Mouse (Mus musculus) MEL (cell line): ENCODE measurements at regions not wholly inside any gene's neighbourhood (a gene's known extent, or its start where the extent isn't known, plus 50 kb on each side); places are given as distances from the start of the nearest gene placed in this dataset.

Source experiments
- DNase-seq: peaks from one replicate; pipeline ENCODE4 v3.0.0; 2011; ENCODE audit warnings: low read depth, low spot score
- H3K27ac ChIP-seq: 2 replicates; pipeline ENCODE4 v1.5.1; 2012; ENCODE audit warnings: low read depth, mild to moderate bottlenecking, control low read depth, low read length, moderate library complexity; ENCODE audit not compliant: control insufficient read depth
- H3K27me3 ChIP-seq, 2 experiments: fragments of 150-350 bp in 1 of 2; sonication (generic) in 1 of 2; 2 replicates each; pipeline ENCODE4 v1.6.1; 2012; ENCODE audit warnings: low read length in 2 of 2, mild to moderate bottlenecking in 2 of 2, improper control_type of control experiment in 1 of 2, moderate library complexity in 1 of 2; ENCODE audit not compliant: insufficient read depth in 2 of 2, control insufficient read depth in 1 of 2
- H3K36me3 ChIP-seq, 2 experiments: 2 replicates each; pipeline ENCODE4 v1.6.1; 2012 to 2014; ENCODE audit warnings: low read length in 2 of 2, improper control_type of control experiment in 1 of 2, inconsistent platforms in 1 of 2, mild to moderate bottlenecking in 1 of 2; ENCODE audit not compliant: insufficient read depth in 2 of 2, control insufficient read depth in 1 of 2
- H3K4me1 ChIP-seq, 2 experiments: fragments of 150-350 bp in 1 of 2; sonication (generic) in 1 of 2; 2 replicates each; pipeline ENCODE4 v1.6.1; 2012; ENCODE audit warnings: low read length in 2 of 2, improper control_type of control experiment in 1 of 2, mild to moderate bottlenecking in 1 of 2; ENCODE audit not compliant: insufficient read depth in 2 of 2, control insufficient read depth in 1 of 2
- H3K4me3 ChIP-seq, 2 experiments: fragments of 150-350 bp in 1 of 2; sonication (generic) in 1 of 2; 2 replicates each; pipeline ENCODE4 v1.5.1; 2012; ENCODE audit warnings: low read depth in 2 of 2, low read length in 2 of 2, mild to moderate bottlenecking in 2 of 2, moderate library complexity in 2 of 2, control low read depth in 1 of 2, improper control_type of control experiment in 1 of 2; ENCODE audit not compliant: control insufficient read depth in 1 of 2, insufficient read depth in 1 of 2
- H3K79me2 ChIP-seq: 2 replicates; pipeline ENCODE4 v1.6.1; 2012; ENCODE audit warnings: mild to moderate bottlenecking, low read length, moderate library complexity; ENCODE audit not compliant: control insufficient read depth, poor library complexity, insufficient read depth
- H3K9ac ChIP-seq: 2 replicates; pipeline ENCODE4 v1.6.1; 2012; ENCODE audit warnings: low read depth, mild to moderate bottlenecking, control low read depth, low read length, moderate library complexity; ENCODE audit not compliant: control insufficient read depth, poor library complexity, severe bottlenecking
- H3K9me3 ChIP-seq: fragments of 150-350 bp; sonication (generic); replicated peaks from 2 replicates; pipeline ENCODE4 v1.6.1; 2012; ENCODE audit warnings: mild to moderate bottlenecking, low read length, improper control_type of control experiment, moderate library complexity; ENCODE audit not compliant: insufficient read depth
- CHD2 ChIP-seq: IDR thresholded peaks from 2 replicates; pipeline ENCODE4 v1.6.1; 2011; ENCODE audit warnings: low read length, improper control_type of control experiment
- CTCF ChIP-seq, 3 experiments: IDR thresholded peaks in 2 of 3; conservative IDR thresholded peaks in 1 of 3; 2 replicates each; pipeline ENCODE4 v1.5.1; 2011 to 2012; ENCODE audit warnings: low read length in 3 of 3, low read depth in 2 of 3, mild to moderate bottlenecking in 2 of 3, improper control_type of control experiment in 1 of 3, inconsistent platforms in 1 of 3, mixed read lengths in 1 of 3, moderate library complexity in 1 of 3; ENCODE audit not compliant: control insufficient read depth in 1 of 3, insufficient read depth in 1 of 3, poor library complexity in 1 of 3, severe bottlenecking in 1 of 3
- ELF1 ChIP-seq: IDR thresholded peaks from 2 replicates; pipeline ENCODE4 v1.6.1; 2014; ENCODE audit warnings: low read depth, mild to moderate bottlenecking, inconsistent platforms, low read length, improper control_type of control experiment, moderate library complexity
- ETS1 ChIP-seq: IDR thresholded peaks from 2 replicates; pipeline ENCODE4 v1.6.1; 2012; ENCODE audit warnings: low read depth, mild to moderate bottlenecking, inconsistent platforms, low read length, improper control_type of control experiment, moderate library complexity
- GATA1 ChIP-seq: IDR thresholded peaks from 2 replicates; pipeline ENCODE4 v1.6.1; 2011; ENCODE audit warnings: low read depth, low read length, improper control_type of control experiment
- HCFC1 ChIP-seq: IDR thresholded peaks from 2 replicates; pipeline ENCODE4 v1.6.1; 2012; ENCODE audit warnings: low read depth, mild to moderate bottlenecking, inconsistent platforms, low read length, improper control_type of control experiment, moderate library complexity
- JUND ChIP-seq: IDR thresholded peaks from 2 replicates; pipeline ENCODE4 v1.6.1; 2011; ENCODE audit warnings: low read depth, mild to moderate bottlenecking, improper control_type of control experiment, low read length
- MEF2A ChIP-seq: IDR thresholded peaks from 2 replicates; pipeline ENCODE4 v1.6.1; 2014; ENCODE audit warnings: low read depth, mild to moderate bottlenecking, inconsistent platforms, low read length, improper control_type of control experiment; ENCODE audit not compliant: poor library complexity, insufficient replicate concordance, severe bottlenecking; ENCODE audit errors: extremely low read depth
- MYC ChIP-seq: IDR thresholded peaks from 2 replicates; pipeline ENCODE4 v1.6.1; 2011; ENCODE audit warnings: low read depth, mild to moderate bottlenecking, low read length, improper control_type of control experiment, moderate library complexity
- NRF1 ChIP-seq: IDR thresholded peaks from 2 replicates; pipeline ENCODE4 v1.6.1; 2014; ENCODE audit warnings: low read depth, mild to moderate bottlenecking, inconsistent platforms, low read length, improper control_type of control experiment, moderate library complexity; ENCODE audit not compliant: poor library complexity, insufficient read depth, severe bottlenecking
- POLR2A ChIP-seq, 2 experiments: IDR thresholded peaks; 2 replicates each; pipeline ENCODE4 v1.6.1; 2011 to 2012; ENCODE audit warnings: low read length in 2 of 2, mild to moderate bottlenecking in 2 of 2, control low read depth in 1 of 2, improper control_type of control experiment in 1 of 2, low read depth in 1 of 2, moderate library complexity in 1 of 2; ENCODE audit not compliant: control insufficient read depth in 1 of 2, insufficient read depth in 1 of 2, poor library complexity in 1 of 2
- RAD21 ChIP-seq: IDR thresholded peaks from 2 replicates; pipeline ENCODE4 v1.6.1; 2011; ENCODE audit warnings: mild to moderate bottlenecking, low read depth, low read length, improper control_type of control experiment
- SMC3 ChIP-seq: IDR thresholded peaks from 2 replicates; pipeline ENCODE4 v1.6.1; 2011; ENCODE audit warnings: low read depth, low read length, improper control_type of control experiment
- TBP ChIP-seq: IDR thresholded peaks from 2 replicates; pipeline ENCODE4 v1.8.0; 2011; ENCODE audit warnings: low read depth, low read length, improper control_type of control experiment
- TCF12 ChIP-seq: IDR thresholded peaks from 2 replicates; pipeline ENCODE4 v1.6.1; 2014; ENCODE audit warnings: low read depth, mild to moderate bottlenecking, inconsistent platforms, low read length, improper control_type of control experiment, moderate library complexity
- UBTF ChIP-seq: IDR thresholded peaks from 2 replicates; pipeline ENCODE4 v1.6.1; 2012; ENCODE audit warnings: low read depth, mild to moderate bottlenecking, inconsistent platforms, low read length, improper control_type of control experiment, moderate library complexity, borderline replicate concordance; ENCODE audit not compliant: insufficient read depth
- USF1 ChIP-seq: IDR thresholded peaks from 2 replicates; pipeline ENCODE4 v1.6.1; 2014; ENCODE audit warnings: low read depth, mild to moderate bottlenecking, inconsistent platforms, low read length, improper control_type of control experiment, moderate library complexity
- ZC3H11A ChIP-seq: IDR thresholded peaks from 2 replicates; pipeline ENCODE4 v1.6.1; 2012; ENCODE audit warnings: low read depth, mild to moderate bottlenecking, inconsistent platforms, low read length, improper control_type of control experiment
- ZNF384 ChIP-seq: IDR thresholded peaks from 2 replicates; pipeline ENCODE4 v1.6.1; 2012; ENCODE audit warnings: low read depth, mild to moderate bottlenecking, inconsistent platforms, low read length, improper control_type of control experiment

DNA sequence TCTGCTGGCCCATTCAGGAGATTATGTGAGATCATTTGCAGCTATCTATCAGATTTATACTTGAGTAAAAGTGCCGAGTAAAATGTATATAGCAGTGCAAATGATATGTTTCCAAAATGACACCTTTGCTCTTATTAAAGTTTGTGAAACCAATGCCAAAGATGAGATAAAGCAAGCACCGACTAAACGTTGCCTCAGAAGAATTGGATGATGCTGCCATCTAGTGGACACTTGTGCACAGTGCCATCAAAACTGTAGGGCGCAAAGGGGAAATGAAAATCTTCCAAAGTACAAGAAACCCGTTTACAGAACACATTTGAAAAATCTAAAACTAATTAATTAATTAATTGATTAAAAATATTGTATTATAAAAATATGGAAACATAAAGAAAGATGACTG, 127.2 kb downstream of the Atxn7l3b start:
- peak; percentile 72 for DNase-seq
- Histone ChIP-seq H3K9me3 (no peaks in the 10 kb centered on the region), H3K4me3 (no peak overlapping the region), H3K27me3 (peaks cover 0 to 2% of the 10 kb centered on the region in 2 experiments; a peak in 2 of 4 replicates), H3K9ac (no peak overlapping the region), H3K79me2 (no peaks in the 10 kb centered on the region), H3K4me1 (no peaks in the 10 kb centered on the region), H3K27ac (no peak overlapping the region), H3K36me3 (no peaks in the 10 kb centered on the region; a peak in 1 of 4 replicates)
- TF ChIP-seq ZC3H11A (peak; percentile 62), SMC3 (peak; percentile 73), GATA1 (peak; percentile 45; the same call in 1 of the 2 replicates), POLR2A (IDR thresholded peaks at IDR 0.05; ENCODE audit: control insufficient read depth in 1 of 2, insufficient read depth in 1 of 2, low read depth in 1 of 2, low read length in 2 of 2, poor library complexity in 1 of 2) (no peak), RAD21 (peak; percentile 92), CTCF (IDR thresholded peaks at IDR 0.05 in 2 of 3, conservative IDR thresholded peaks at IDR 0.05 in 1 of 3; ENCODE audit: control insufficient read depth in 1 of 3, insufficient read depth in 1 of 3, low read depth in 2 of 3, low read length in 3 of 3, poor library complexity in 1 of 3, severe bottlenecking in 1 of 3) (peak; percentile 70 to 87 (median 77)), USF1 (no peak)

DNA sequence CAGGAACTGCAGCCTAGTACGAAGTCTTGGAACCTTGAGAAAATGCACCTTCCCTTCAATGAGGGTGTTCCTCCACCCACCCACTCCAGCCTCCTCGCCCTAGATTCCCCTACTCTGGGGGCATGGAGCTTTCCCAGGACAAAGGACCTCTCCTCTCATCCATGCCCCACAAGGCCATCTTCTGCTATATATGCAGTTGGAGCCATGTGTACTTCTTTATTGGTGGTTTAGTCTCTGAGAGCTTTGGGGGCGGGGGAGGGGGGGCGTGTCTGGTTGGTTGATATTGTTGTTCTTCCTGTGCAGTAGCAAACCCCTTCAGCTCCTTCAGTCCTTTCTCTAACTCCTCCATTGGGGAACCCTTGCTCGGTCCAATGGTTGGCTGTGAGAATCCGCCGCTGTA, 130.2 kb downstream of the Atxn7l3b start:
- no peak overlapping the region for H3K9ac ChIP-seq
- H3K79me2 ChIP-seq, result no peaks in the 10 kb centered on the region
- H3K9me3 ChIP-seq, result no peaks in the 10 kb centered on the region
- H3K36me3 ChIP-seq, result no peaks in the 10 kb centered on the region; a peak in 1 of 4 replicates
- no peaks in the 10 kb centered on the region for H3K4me1 ChIP-seq
- no peaks in the 10 kb centered on the region for H3K27me3 ChIP-seq
- TF ChIP-seq MYC (no peak), ZNF384 (no peak), MEF2A (no peak), TCF12 (no peak), NRF1 (no peak), JUND (no peak), TBP (no peak), RAD21 (no peak), HCFC1 (no peak), USF1 (no peak), ETS1 (no peak), UBTF (no peak), ZC3H11A (no peak), CTCF (IDR thresholded peaks at IDR 0.05 in 2 of 3, conservative IDR thresholded peaks at IDR 0.05 in 1 of 3; ENCODE audit: control insufficient read depth in 1 of 3, insufficient read depth in 1 of 3, low read depth in 2 of 3, low read length in 3 of 3, poor library complexity in 1 of 3, severe bottlenecking in 1 of 3) (no peak), CHD2 (no peak), ELF1 (no peak), SMC3 (no peak)
- no peak overlapping the region for H3K4me3 ChIP-seq
- H3K27ac ChIP-seq, result no peak overlapping the region
- DNase-seq, result no peak
